Mouse (Mus musculus) erythroblast, embryonic 14.5 days (primary cell): ENCODE data around the gene Zfp341.

Experiments used
- GATA1 ChIP-seq: IDR thresholded peaks from 2 replicates; pipeline ENCODE4 v1.6.1; 2012; ENCODE audit warnings: low read length, inconsistent platforms, mixed read lengths
- TAL1 ChIP-seq: IDR thresholded peaks from 3 replicates; pipeline ENCODE4 v1.6.1; 2012; ENCODE audit warnings: low read length, inconsistent platforms, mixed read lengths

- TF ChIP-seq GATA1 (no peak), TAL1 (no peak)
Observed at GRCm38 (mm10) chr2:154674008-154674407, 60.9 kb downstream of the Zfp341 start.
